In genomic region chr19:20558952-20559351, GRCm38 (mm10) we compare ENCODE assay signal across 9 mouse cellular contexts.
DNase-seq lines count a peak whose midpoint lies in the region; ATAC-seq and TF ChIP-seq lines count a peak whose summit lies in the region.
"Had no signal": no experiment of that assay in that cellular context is flagged by ENCODE, and none has a peak within 500 bp of the region (broad histone marks: within the 10 kb centered on the region; RNA-seq: fewer than 3 reads in every experiment).

No protein-coding gene starts in this region.

- TF ChIP-seq RAD21 in MEL (IDR thresholded peaks at IDR 0.05; ENCODE audit: low read depth, low read length), result no peak

- no peaks in the 10 kb centered on the region for H3K79me2 ChIP-seq in MEL (ENCODE audit: control insufficient read depth, insufficient read depth, low read length, poor library complexity)

- WGBS in heart, embryonic 12.5 days, result 78% methylated on average over 3 of the region's 3 CpGs

- no peak overlapping the region for H3K4me3 ChIP-seq in heart, embryonic 12.5 days
- H3K4me3 ChIP-seq in MEL (ENCODE audit: control insufficient read depth in 1 of 2, insufficient read depth in 1 of 2, low read depth in 2 of 2, low read length in 2 of 2), result no peak overlapping the region
- H3K4me3 ChIP-seq in embryonic fibroblast, embryonic 13.5 days (ENCODE audit: insufficient read depth, low read length), result no peak overlapping the region

- H3K27ac ChIP-seq in heart, embryonic 12.5 days (ENCODE audit: poor library complexity, severe bottlenecking), result no peak overlapping the region
- peak overlapping the region; percentile 75 for H3K27ac ChIP-seq in MEL (ENCODE audit: control insufficient read depth, low read depth, low read length)
- peak overlapping the region; percentile 57; the same call in 1 of the 2 replicates for H3K27ac ChIP-seq in embryonic fibroblast, embryonic 13.5 days (ENCODE audit: insufficient read depth, low read length)
- H3K27ac ChIP-seq: hindbrain, postnatal 0 days had no signal

- H3K4me1 ChIP-seq in heart, embryonic 12.5 days (replicated peaks), result no peaks in the 10 kb centered on the region
- peaks cover 10 to 14% of the 10 kb centered on the region in 2 experiments for H3K4me1 ChIP-seq in MEL (ENCODE audit: control insufficient read depth in 1 of 2, insufficient read depth in 2 of 2, low read length in 2 of 2)
- 0 out of 2 replicates have a peak, but pooled peaks cover 4% of the 10 kb centered on the region for H3K4me1 ChIP-seq in embryonic fibroblast, embryonic 13.5 days (ENCODE audit: control insufficient read depth, insufficient read depth, low read length)

- TF ChIP-seq EP300 in MEL (IDR thresholded peaks at IDR 0.05; ENCODE audit: low read depth in 1 of 2, low read length in 2 of 2), result peak; percentile 79 to 81

- ATAC-seq in heart, embryonic 12.5 days (ENCODE audit: insufficient number of reproducible peaks, low FRiP score), result no peak
- ATAC-seq in megakaryocyte progenitor cell, adult 5-6 weeks (replicated peaks; ENCODE audit: poor library complexity), result peak; percentile 88
- no peak for ATAC-seq in granulocyte monocyte progenitor cell, adult 5-6 weeks (replicated peaks; ENCODE audit: poor library complexity, severe bottlenecking)
- ATAC-seq: hindbrain, postnatal 0 days had no signal

- no peak for TF ChIP-seq CTCF in MEL (IDR thresholded peaks at IDR 0.05 in 2 of 3, conservative IDR thresholded peaks at IDR 0.05 in 1 of 3; ENCODE audit: control insufficient read depth in 1 of 3, insufficient read depth in 1 of 3, low read depth in 2 of 3, low read length in 3 of 3, poor library complexity in 1 of 3, severe bottlenecking in 1 of 3)
- TF ChIP-seq CTCF in embryonic fibroblast, embryonic 13.5 days (IDR thresholded peaks at IDR 0.05; ENCODE audit: borderline replicate concordance, insufficient read depth, low read length), result no peak

- TF ChIP-seq POLR2A in MEL (IDR thresholded peaks at IDR 0.05; ENCODE audit: control insufficient read depth in 1 of 2, insufficient read depth in 1 of 2, low read depth in 1 of 2, low read length in 2 of 2, poor library complexity in 1 of 2), result no peak
- TF ChIP-seq POLR2A in embryonic fibroblast, embryonic 13.5 days (IDR thresholded peaks at IDR 0.05; ENCODE audit: low read depth, low read length), result no peak

- H3K36me3 ChIP-seq in heart, embryonic 12.5 days, result no peaks in the 10 kb centered on the region
- H3K36me3 ChIP-seq in MEL (ENCODE audit: control insufficient read depth in 1 of 2, insufficient read depth in 2 of 2, low read length in 2 of 2), result peaks cover 0 to 19% of the 10 kb centered on the region in 2 experiments; a peak in 2 of 4 replicates

- peak; percentile 7 to 24 for DNase-seq in heart, adult 9 months (ENCODE audit: low spot score in 2 of 2)
- peak; percentile 85 for DNase-seq in MEL (ENCODE audit: low read depth, low spot score)
- no peak for DNase-seq in neural tube, embryonic 10.5 days (ENCODE audit: extremely low spot score, low spot score)
- DNase-seq in right cerebral cortex, postnatal 4 days, result no peak

- no peak overlapping the region for H3K9ac ChIP-seq in heart, embryonic 12.5 days
- no peak overlapping the region for H3K9ac ChIP-seq in MEL (ENCODE audit: control insufficient read depth, low read depth, low read length, poor library complexity, severe bottlenecking)

- no peaks in the 10 kb centered on the region for H3K9me3 ChIP-seq in heart, embryonic 12.5 days (replicated peaks)
- no peaks in the 10 kb centered on the region for H3K9me3 ChIP-seq in MEL (replicated peaks; ENCODE audit: insufficient read depth, low read length)

- no peak overlapping the region for H3K4me2 ChIP-seq in heart, embryonic 12.5 days

- no peaks in the 10 kb centered on the region for H3K27me3 ChIP-seq in heart, embryonic 12.5 days (replicated peaks)
- H3K27me3 ChIP-seq in MEL (ENCODE audit: control insufficient read depth in 1 of 2, insufficient read depth in 2 of 2, low read length in 2 of 2), result no peaks in the 10 kb centered on the region

TF ChIP-seq in MEL, 35 proteins besides CTCF, POLR2A, EP300 and RAD21:
- no peak for TF ChIP-seq KAT2A (conservative IDR thresholded peaks at IDR 0.05; ENCODE audit: low read depth, low read length)
- TF ChIP-seq TAL1 (IDR thresholded peaks at IDR 0.05; ENCODE audit: low read length), result no peak
- TF ChIP-seq GATA1 (IDR thresholded peaks at IDR 0.05; ENCODE audit: low read depth, low read length), result peak; percentile 74
- TF ChIP-seq MAFK (IDR thresholded peaks at IDR 0.05; ENCODE audit: borderline replicate concordance, low read depth, low read length), result peak; percentile 87; the same call in 1 of the 2 replicates
- no peak for TF ChIP-seq ZC3H11A (IDR thresholded peaks at IDR 0.05; ENCODE audit: low read depth, low read length)
- TF ChIP-seq SIN3A (IDR thresholded peaks at IDR 0.05; ENCODE audit: low read length), result peak; percentile 24; the same call in 1 of the 2 replicates
- peak; percentile 88 for TF ChIP-seq GABPA (IDR thresholded peaks at IDR 0.05; ENCODE audit: low read depth, low read length)
- no peak for TF ChIP-seq JUND (IDR thresholded peaks at IDR 0.05; ENCODE audit: low read depth, low read length)
- TF ChIP-seq USF2 (IDR thresholded peaks at IDR 0.05; ENCODE audit: borderline replicate concordance in 1 of 2, insufficient read depth in 1 of 2, low read depth in 1 of 2, low read length in 2 of 2), result no peak
- TF ChIP-seq ETS1 (IDR thresholded peaks at IDR 0.05; ENCODE audit: low read depth, low read length), result peak; percentile 86

Comparison
In these comparisons a context has a peak if more than half of its experiments do, and no peak if none do; other contexts are left out.
1. DNase-seq: peak in heart, adult 9 months (2 of 2) and MEL (single experiment); none in neural tube, embryonic 10.5 days (single experiment) and right cerebral cortex, postnatal 4 days (single experiment).